Comparison of ENCODE assay signal across 10 mouse cellular contexts in the genomic region with DNA sequence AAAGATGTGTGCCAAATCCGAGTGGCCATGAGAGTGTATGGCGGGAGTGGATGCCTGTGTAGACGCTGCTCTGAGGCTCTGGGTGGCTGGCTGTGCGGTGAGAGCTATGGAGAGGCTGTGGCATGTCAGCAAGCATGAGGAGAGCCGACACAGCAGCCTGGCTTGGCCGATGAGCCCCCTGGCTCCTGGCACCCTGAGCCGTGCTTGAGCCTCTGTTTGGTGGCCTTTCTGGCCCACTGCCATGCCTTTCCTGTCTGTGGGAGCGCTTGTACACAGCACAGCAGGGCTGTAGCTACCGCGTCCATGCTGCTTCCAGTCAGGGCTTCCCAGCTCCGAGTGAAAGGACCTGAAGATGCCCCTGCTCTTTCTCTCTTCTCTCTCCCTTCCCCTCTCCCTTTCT. TPM values are rescaled to one million over a fixed set of nuclear protein-coding genes. Genes with fewer than 3 reads are reported as not detected.
DNase-seq lines count a peak whose midpoint lies in the region; ATAC-seq and TF ChIP-seq lines count a peak whose summit lies in the region.
"Had no signal": no experiment of that assay in that cellular context is flagged by ENCODE, and none has a peak within 500 bp of the region (broad histone marks: within the 10 kb centered on the region; RNA-seq: fewer than 3 reads in every experiment).

No protein-coding gene starts in this region.

- 0 out of 2 replicates have a peak overlapping the region, but pooled peaks have one; percentile 43 for H3K9ac ChIP-seq in hindbrain, embryonic 13.5 days
- H3K9ac ChIP-seq in hindbrain, embryonic 16.5 days (ENCODE audit: low read depth, low read length) = no peak overlapping the region
- H3K9ac ChIP-seq in midbrain, postnatal 0 days (replicated peaks; ENCODE audit: low read length, poor library complexity, severe bottlenecking) = no peak overlapping the region
- H3K9ac ChIP-seq in midbrain, embryonic 15.5 days = no peak overlapping the region
- H3K9ac ChIP-seq: stomach, embryonic 15.5 days had no signal

- WGBS in cerebellum, adult 2 months = 8% methylated on average over 11 of the region's 11 CpGs
- 83% methylated on average over 11 of the region's 11 CpGs for WGBS in hindbrain, embryonic 13.5 days
- WGBS in hindbrain, embryonic 16.5 days = 57% methylated on average over 11 of the region's 11 CpGs
- 55% methylated on average over 11 of the region's 11 CpGs for WGBS in midbrain, postnatal 0 days
- WGBS in midbrain, embryonic 15.5 days = 75% methylated on average over 11 of the region's 11 CpGs
- 95% methylated on average over 11 of the region's 11 CpGs for WGBS in thymus, adult 2 months

- H3K27ac ChIP-seq in cerebellum, adult 2 months (ENCODE audit: insufficient read depth, low read length) = peak overlapping the region; percentile 56; the same call in 1 of the 2 replicates
- peak overlapping the region; percentile 40; the same call in 1 of the 2 replicates for H3K27ac ChIP-seq in hindbrain, embryonic 13.5 days
- H3K27ac ChIP-seq in hindbrain, embryonic 16.5 days (ENCODE audit: low read depth, low read length) = no peak overlapping the region
- H3K27ac ChIP-seq in midbrain, postnatal 0 days (ENCODE audit: low read depth, low read length) = no peak overlapping the region
- H3K27ac ChIP-seq in midbrain, embryonic 15.5 days = no peak overlapping the region
- H3K27ac ChIP-seq in thymus, adult 2 months (ENCODE audit: control insufficient read depth, insufficient read depth, low read length) = no peak overlapping the region
- H3K27ac ChIP-seq: stomach, embryonic 15.5 days had no signal

- H3K4me1 ChIP-seq in cerebellum, adult 2 months (ENCODE audit: control insufficient read depth, insufficient read depth, low read length) = peaks cover 70% of the 10 kb centered on the region
- H3K4me1 ChIP-seq in hindbrain, embryonic 13.5 days (replicated peaks) = peaks cover 27% of the 10 kb centered on the region
- H3K4me1 ChIP-seq in hindbrain, embryonic 16.5 days (ENCODE audit: control insufficient read depth, insufficient read depth, low read depth, low read length) = peaks cover 8% of the 10 kb centered on the region; the same call in 1 of the 2 replicates
- H3K4me1 ChIP-seq in midbrain, postnatal 0 days (ENCODE audit: insufficient read depth, low read length) = no peaks in the 10 kb centered on the region
- H3K4me1 ChIP-seq in midbrain, embryonic 15.5 days = 0 out of 2 replicates have a peak, but pooled peaks cover 4% of the 10 kb centered on the region
- H3K4me1 ChIP-seq in thymus, adult 2 months (replicated peaks; ENCODE audit: control insufficient read depth, insufficient read depth, low read length) = no peaks in the 10 kb centered on the region

- peaks cover 69% of the 10 kb centered on the region for H3K36me3 ChIP-seq in hindbrain, embryonic 13.5 days
- peaks cover 17% of the 10 kb centered on the region for H3K36me3 ChIP-seq in hindbrain, embryonic 16.5 days (ENCODE audit: control insufficient read depth, insufficient read depth, low read length)
- H3K36me3 ChIP-seq in midbrain, postnatal 0 days (ENCODE audit: insufficient read depth, low read length) = peaks cover 52% of the 10 kb centered on the region
- peaks cover 31% of the 10 kb centered on the region for H3K36me3 ChIP-seq in midbrain, embryonic 15.5 days (replicated peaks)
- H3K36me3 ChIP-seq in thymus, adult 2 months (ENCODE audit: control insufficient read depth, insufficient read depth, low read length) = peaks cover 8% of the 10 kb centered on the region; the same call in 1 of the 2 replicates

- TF ChIP-seq CTCF in cerebellum, adult 2 months (IDR thresholded peaks at IDR 0.05; ENCODE audit: borderline replicate concordance, insufficient read depth, low read depth, low read length) = no peak
- TF ChIP-seq CTCF in midbrain, postnatal 0 days (IDR thresholded peaks at IDR 0.05) = no peak
- TF ChIP-seq CTCF in thymus, adult 2 months (IDR thresholded peaks at IDR 0.05; ENCODE audit: borderline replicate concordance, control insufficient read depth, extremely low read depth, insufficient read depth, low read length, poor library complexity) = no peak

- no peak for TF ChIP-seq POLR2A in cerebellum, adult 2 months (IDR thresholded peaks at IDR 0.05; ENCODE audit: borderline replicate concordance, insufficient read depth, low read length)
- no peak for TF ChIP-seq POLR2A in thymus, adult 2 months (IDR thresholded peaks at IDR 0.05; ENCODE audit: control insufficient read depth, extremely low read depth, insufficient read depth, low read length, poor library complexity)

- ATAC-seq in cerebellum, adult (ENCODE audit: insufficient number of reproducible peaks, low FRiP score, low TSS enrichment) = no peak
- no peak for ATAC-seq in hindbrain, embryonic 13.5 days (ENCODE audit: low FRiP score)
- no peak for ATAC-seq in hindbrain, embryonic 16.5 days
- no peak for ATAC-seq in midbrain, postnatal 0 days (ENCODE audit: low FRiP score)
- no peak for ATAC-seq in midbrain, embryonic 15.5 days (replicated peaks)

- H3K9me3 ChIP-seq in hindbrain, embryonic 13.5 days = no peaks in the 10 kb centered on the region
- H3K9me3 ChIP-seq in hindbrain, embryonic 16.5 days (ENCODE audit: control insufficient read depth, low read length) = no peaks in the 10 kb centered on the region
- H3K9me3 ChIP-seq in midbrain, postnatal 0 days (ENCODE audit: low read length) = no peaks in the 10 kb centered on the region
- no peaks in the 10 kb centered on the region for H3K9me3 ChIP-seq in midbrain, embryonic 15.5 days
- H3K9me3 ChIP-seq: stomach, embryonic 15.5 days had no signal

- H3K4me3 ChIP-seq in cerebellum, adult 2 months (replicated peaks; ENCODE audit: insufficient read depth, low read depth, low read length) = no peak overlapping the region
- H3K4me3 ChIP-seq in hindbrain, embryonic 13.5 days = no peak overlapping the region
- H3K4me3 ChIP-seq in hindbrain, embryonic 16.5 days (ENCODE audit: low read length) = no peak overlapping the region
- H3K4me3 ChIP-seq in midbrain, postnatal 0 days (ENCODE audit: low read depth, low read length) = no peak overlapping the region
- no peak overlapping the region for H3K4me3 ChIP-seq in midbrain, embryonic 15.5 days
- H3K4me3 ChIP-seq in thymus, adult 2 months (ENCODE audit: control insufficient read depth, insufficient read depth, low read length) = no peak overlapping the region
- H3K4me3 ChIP-seq: stomach, embryonic 15.5 days had no signal

- H3K4me2 ChIP-seq in hindbrain, embryonic 13.5 days = no peak overlapping the region
- H3K4me2 ChIP-seq in hindbrain, embryonic 16.5 days (ENCODE audit: low read length) = no peak overlapping the region
- no peak overlapping the region for H3K4me2 ChIP-seq in midbrain, postnatal 0 days (ENCODE audit: low read depth, low read length, poor library complexity, severe bottlenecking)
- H3K4me2 ChIP-seq in midbrain, embryonic 15.5 days = no peak overlapping the region
- H3K4me2 ChIP-seq: stomach, embryonic 15.5 days had no signal

- no peaks in the 10 kb centered on the region for H3K27me3 ChIP-seq in cerebellum, adult 2 months (ENCODE audit: control insufficient read depth, insufficient read depth, low read length)
- H3K27me3 ChIP-seq in hindbrain, embryonic 13.5 days = no peaks in the 10 kb centered on the region
- no peaks in the 10 kb centered on the region for H3K27me3 ChIP-seq in hindbrain, embryonic 16.5 days (replicated peaks; ENCODE audit: control insufficient read depth, insufficient read depth, low read length)
- no peaks in the 10 kb centered on the region for H3K27me3 ChIP-seq in midbrain, postnatal 0 days (ENCODE audit: insufficient read depth, low read length)
- H3K27me3 ChIP-seq in midbrain, embryonic 15.5 days (replicated peaks) = no peaks in the 10 kb centered on the region
- H3K27me3 ChIP-seq in thymus, adult 2 months (ENCODE audit: control insufficient read depth, insufficient read depth, low read length) = no peaks in the 10 kb centered on the region
- H3K27me3 ChIP-seq: stomach, embryonic 15.5 days had no signal

- peak; percentile 55 to 65 for DNase-seq in cerebellum, adult 2 months
- DNase-seq in midbrain, postnatal 0 days (ENCODE audit: low spot score) = peak; percentile 57
- peak; percentile 71 for DNase-seq in lung, postnatal 10 days
- no peak for DNase-seq in thymus, adult 2 months
- DNase-seq: adrenal gland, postnatal 10 days had no signal

RNA-seq across cellular contexts. Expression of a gene that starts 41.1 kb away (rescaled TPM):
- 9.6 and 13.3 TPM in 2 replicates for polyA plus RNA-seq in cerebellum, adult 2 months (2012; rRNA removed)
- 117 and 118 TPM in 2 replicates for polyA plus RNA-seq in hindbrain, embryonic 13.5 days (2015; fragmentation: Nextera tagmentation; extraction: Ambion mirVana)
- polyA plus RNA-seq in hindbrain, embryonic 16.5 days (2015; fragmentation: Nextera tagmentation; extraction: Ambion mirVana) = 109 and 124 TPM in 2 replicates
- 105 and 108 TPM in 2 replicates for total RNA-seq in midbrain, postnatal 0 days (2014; rRNA removed)
- 95.3 and 100 TPM in 2 replicates for polyA plus RNA-seq in midbrain, postnatal 0 days (2015; fragmentation: Nextera tagmentation; extraction: Ambion mirVana)
- polyA plus RNA-seq in midbrain, embryonic 15.5 days (2015; fragmentation: Nextera tagmentation; extraction: Ambion mirVana) = 106 and 112 TPM in 2 replicates
- 113 and 139 TPM in 2 replicates for polyA plus RNA-seq in thymus, adult 2 months (2012; rRNA removed)

RNA-seq across cellular contexts. Expression of a gene that starts 43.4 kb away (rescaled TPM):
- polyA plus RNA-seq in cerebellum, adult 2 months (2012; rRNA removed) = 124 and 137 TPM in 2 replicates
- 63.3 and 65.9 TPM in 2 replicates for polyA plus RNA-seq in hindbrain, embryonic 13.5 days (2015; fragmentation: Nextera tagmentation; extraction: Ambion mirVana)
- polyA plus RNA-seq in hindbrain, embryonic 16.5 days (2015; fragmentation: Nextera tagmentation; extraction: Ambion mirVana) = 53.9 and 63.4 TPM in 2 replicates
- total RNA-seq in midbrain, postnatal 0 days (2014; rRNA removed) = 63.5 and 71.1 TPM in 2 replicates
- 48.0 and 49.2 TPM in 2 replicates for polyA plus RNA-seq in midbrain, postnatal 0 days (2015; fragmentation: Nextera tagmentation; extraction: Ambion mirVana)
- 62.8 and 63.9 TPM in 2 replicates for polyA plus RNA-seq in midbrain, embryonic 15.5 days (2015; fragmentation: Nextera tagmentation; extraction: Ambion mirVana)
- polyA plus RNA-seq in thymus, adult 2 months (2012; rRNA removed) = 75.6 and 84.8 TPM in 2 replicates

Comparison
In these comparisons a context has a peak if more than half of its experiments do, and no peak if none do; other contexts are left out.
1. H3K27ac ChIP-seq: peak in cerebellum, adult 2 months (single experiment) and hindbrain, embryonic 13.5 days (single experiment); none in hindbrain, embryonic 16.5 days (single experiment), midbrain, postnatal 0 days (single experiment), midbrain, embryonic 15.5 days (single experiment) and thymus, adult 2 months (single experiment).